Mouse (Mus musculus): ENCODE results near the gene Ddc. TPM values are rescaled to one million over a fixed set of nuclear protein-coding genes. Genes with fewer than 3 reads are reported as not detected.

Ddc gene
- total RNA-seq, 2 experiments from 2014 or later = 5.4 to 6.0 TPM

DNA sequence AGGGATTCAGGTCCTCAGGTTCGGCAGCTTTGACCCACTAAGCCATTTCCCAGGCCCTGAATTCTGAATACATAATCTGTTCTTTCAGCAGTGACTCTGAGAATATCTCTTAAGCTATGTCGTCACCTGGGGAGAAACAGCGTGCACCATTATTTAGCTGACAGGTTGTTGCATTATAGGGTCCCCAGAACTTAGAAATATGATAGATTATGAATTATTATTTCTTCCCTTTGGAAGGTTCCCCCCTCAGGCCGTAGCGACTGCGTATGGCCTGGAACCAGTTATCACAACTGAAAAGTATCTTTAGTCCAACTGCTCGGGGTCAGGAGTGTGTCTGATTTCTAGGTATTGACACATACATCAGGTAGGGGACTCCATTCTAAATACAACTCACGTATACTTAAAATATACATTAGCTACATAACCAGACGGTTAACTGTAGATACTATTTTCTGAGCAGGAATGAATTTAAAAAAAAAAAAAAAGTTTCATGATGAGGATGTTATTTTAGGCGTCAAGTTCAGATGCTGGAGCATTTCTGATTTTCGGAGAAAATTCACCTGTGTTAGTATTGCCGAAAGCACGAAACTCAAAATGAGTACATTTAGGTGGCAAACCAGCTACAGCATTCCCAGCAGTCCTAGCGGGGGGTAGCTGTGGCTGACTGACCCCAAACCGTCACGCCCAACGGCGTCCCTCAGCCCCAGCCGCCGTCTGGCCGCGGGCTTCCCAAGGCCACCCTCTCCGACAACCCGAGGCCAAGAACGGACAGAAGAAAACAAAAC is 89.7 kb downstream of the Ddc start:
- peak; percentile 65 for ATAC-seq (replicated peaks; ENCODE audit: low FRiP score, poor library complexity, severe bottlenecking)

DNA sequence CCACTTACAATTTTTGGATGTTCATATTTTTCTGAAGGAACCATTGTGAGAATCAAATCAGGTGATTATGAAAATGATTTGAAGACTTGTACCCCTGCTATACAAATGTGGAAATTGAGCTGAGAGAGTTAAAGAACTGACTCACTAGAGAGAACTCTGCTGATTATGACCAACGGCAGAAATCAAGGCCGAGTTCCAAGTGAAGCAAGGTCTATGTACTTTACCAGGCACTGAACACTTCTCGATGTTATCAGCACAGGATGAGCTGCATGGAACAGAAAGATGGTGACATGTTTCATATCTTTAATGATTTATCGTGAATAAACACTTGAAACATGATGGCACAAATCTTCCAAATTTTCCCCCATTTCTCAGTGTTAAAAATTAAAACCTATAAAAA is 92.0 kb downstream of the Ddc start:
- ATAC-seq (replicated peaks; ENCODE audit: low FRiP score, poor library complexity, severe bottlenecking) = no peak

DNA sequence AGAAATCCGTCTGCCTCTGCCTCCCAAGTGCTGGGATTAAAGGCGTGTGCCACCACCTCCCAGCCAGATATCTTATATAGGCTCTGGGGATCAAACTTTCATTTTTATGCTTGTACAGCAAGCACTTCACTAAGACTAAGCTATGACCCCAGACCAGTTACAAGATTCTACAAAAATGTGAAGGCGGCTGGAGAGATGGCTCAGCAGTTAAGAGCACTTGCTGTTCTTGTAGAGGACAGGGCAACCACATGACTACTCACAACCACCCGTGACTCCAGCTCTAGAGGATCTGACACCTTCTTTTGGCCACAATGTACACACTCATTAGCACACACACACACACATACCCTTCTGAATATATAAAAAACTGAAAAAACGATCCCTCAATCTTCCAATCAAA is 93.5 kb downstream of the Ddc start:
- no peak for ATAC-seq (replicated peaks; ENCODE audit: low FRiP score, poor library complexity, severe bottlenecking)

DNA sequence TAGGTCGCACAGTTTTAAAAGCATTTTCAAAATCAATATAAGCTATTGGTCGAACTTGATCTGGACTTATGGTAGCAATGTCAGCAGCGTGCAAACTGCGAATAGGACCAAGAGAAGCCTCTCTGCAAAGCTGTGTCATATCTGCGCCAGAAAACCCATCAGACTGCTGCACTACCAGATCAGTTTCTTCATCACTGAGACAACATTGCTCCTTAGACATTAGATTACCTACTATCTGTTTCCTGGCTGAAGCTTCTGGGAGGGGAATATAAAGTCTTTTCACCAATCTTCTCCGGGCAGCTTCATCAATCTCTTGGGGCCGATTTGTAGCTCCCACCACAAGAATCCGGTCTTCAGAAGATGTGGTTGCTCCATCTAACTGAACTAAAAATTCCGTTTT is 96.9 kb downstream of the Ddc start:
- no peak for ATAC-seq (replicated peaks; ENCODE audit: low FRiP score, poor library complexity, severe bottlenecking)

DNA sequence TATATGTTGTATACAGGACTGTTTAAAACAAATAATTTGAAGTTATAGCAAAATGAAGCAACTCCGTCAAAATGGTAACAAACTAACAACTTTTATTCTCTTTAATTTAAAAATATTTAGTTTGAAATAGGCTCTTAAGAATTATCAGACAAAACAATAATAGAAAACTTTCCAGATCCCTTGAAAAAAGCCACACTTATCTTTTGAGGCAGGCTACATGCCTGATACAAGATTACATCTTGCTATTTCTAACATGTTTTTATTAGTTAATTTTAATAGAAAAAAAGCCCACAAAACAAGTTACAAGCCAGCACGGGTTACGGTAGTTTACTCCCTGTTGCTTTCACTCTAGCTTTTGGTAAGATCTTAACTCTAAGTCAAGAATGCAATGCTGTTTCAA is 97.6 kb downstream of the Ddc start:
- ATAC-seq (replicated peaks; ENCODE audit: low FRiP score, poor library complexity, severe bottlenecking) = no peak

DNA sequence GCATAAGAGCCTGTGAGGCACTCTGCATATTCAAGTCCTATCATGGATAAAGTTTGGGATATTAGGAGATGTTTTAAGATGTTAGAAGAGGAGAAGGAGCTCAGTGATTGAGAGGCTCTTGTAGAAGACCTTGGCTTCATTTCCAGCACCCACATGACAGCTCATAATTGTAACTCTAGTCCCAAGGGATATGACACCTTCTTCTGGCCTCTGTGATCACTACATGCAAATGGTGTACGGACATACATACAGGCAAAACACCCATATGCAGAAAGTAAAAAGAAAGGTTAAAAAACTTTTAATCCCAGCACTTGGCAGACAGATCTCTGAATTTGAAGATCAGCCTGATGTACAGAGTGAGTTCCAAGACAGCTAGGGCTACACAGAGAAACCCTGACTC is 99.3 kb downstream of the Ddc start:
- no peak for ATAC-seq (replicated peaks; ENCODE audit: low FRiP score, poor library complexity, severe bottlenecking)

DNA sequence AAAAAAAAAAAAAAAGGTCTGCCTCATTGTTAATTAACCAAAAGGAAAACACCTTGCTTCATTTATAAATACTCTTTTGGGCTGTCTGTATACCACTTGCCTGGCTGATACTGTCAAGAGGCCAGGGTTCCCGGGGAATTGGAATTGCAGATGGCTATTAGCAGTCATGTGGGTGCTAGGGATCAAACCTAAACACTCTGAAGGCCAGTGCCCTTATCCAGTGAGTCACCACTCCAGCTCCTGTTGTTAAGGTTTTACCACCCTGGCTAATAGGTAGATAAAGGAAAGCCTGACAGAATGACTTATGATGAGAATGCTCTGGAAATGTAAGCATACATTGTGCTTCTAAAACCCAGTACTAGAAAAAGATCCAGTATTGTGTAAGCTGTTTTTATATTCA is 103.3 kb downstream of the Ddc start:
- no peak for ATAC-seq (replicated peaks; ENCODE audit: low FRiP score, poor library complexity, severe bottlenecking)

DNA sequence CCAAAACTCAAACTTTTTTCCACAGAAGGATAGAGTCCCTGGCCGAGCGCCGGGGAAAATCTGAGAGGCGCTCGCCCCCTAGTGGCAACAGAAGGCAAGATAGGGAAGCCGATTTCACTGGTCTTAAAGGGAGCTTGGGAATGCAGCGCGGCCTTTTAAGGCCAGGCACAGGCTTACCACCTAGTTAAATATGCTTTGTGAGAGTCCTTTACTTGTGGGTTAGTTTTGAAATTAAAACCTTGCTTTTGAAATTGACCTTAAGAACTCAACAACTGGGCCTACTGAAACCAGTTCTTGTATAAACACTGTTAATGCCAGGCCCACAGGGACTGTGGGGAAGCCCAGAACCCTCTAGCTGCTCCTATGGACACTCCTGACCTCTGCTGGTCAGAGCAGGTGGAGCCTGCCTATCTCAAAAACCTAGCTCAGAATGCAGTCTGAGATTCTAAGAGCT is 109.4 kb downstream of the Ddc start:
- ATAC-seq (replicated peaks; ENCODE audit: low FRiP score, poor library complexity, severe bottlenecking) = peak; percentile 90

DNA sequence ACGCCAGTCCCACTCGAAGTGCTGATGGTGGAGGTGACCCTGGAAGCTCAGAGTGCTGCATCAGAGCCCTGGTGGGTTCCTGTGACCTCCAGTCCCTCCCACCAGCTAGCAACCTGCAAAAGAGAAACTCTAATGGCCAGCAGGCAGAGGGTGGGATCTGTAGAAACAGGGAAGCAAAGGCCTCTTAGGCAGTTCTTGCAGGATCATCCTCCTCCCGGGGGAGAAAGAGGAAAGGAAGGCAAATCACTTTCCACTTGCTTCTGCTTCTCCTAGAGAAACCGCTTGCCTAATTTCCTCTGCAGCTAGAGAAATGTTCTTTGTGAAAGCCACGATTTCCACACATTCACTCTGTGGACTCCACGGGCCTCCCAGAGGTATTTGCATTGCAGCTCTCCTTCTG is 112.5 kb downstream of the Ddc start:
- ATAC-seq (replicated peaks; ENCODE audit: low FRiP score, poor library complexity, severe bottlenecking) = no peak

DNA sequence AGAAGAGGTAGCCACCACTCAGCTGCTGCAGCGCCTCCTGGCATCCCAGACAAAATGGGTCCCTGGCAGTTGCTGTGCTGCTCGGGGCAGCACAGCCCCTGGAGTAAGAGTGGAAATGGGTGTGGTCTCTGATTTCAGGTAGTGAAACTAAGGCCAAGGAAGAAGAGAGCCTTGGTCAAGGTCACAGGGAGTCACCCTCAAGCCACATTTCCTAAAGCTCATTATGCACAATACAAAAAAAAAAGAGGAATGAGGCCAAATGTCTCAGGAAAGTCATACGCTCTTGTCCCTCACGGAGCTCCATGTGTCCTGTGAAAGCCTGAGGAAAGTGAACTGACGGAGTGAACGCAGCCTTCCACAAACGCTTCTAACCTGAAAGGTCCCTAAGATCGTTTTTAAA is 116.2 kb downstream of the Ddc start:
- ATAC-seq (replicated peaks; ENCODE audit: low FRiP score, poor library complexity, severe bottlenecking) = no peak

DNA sequence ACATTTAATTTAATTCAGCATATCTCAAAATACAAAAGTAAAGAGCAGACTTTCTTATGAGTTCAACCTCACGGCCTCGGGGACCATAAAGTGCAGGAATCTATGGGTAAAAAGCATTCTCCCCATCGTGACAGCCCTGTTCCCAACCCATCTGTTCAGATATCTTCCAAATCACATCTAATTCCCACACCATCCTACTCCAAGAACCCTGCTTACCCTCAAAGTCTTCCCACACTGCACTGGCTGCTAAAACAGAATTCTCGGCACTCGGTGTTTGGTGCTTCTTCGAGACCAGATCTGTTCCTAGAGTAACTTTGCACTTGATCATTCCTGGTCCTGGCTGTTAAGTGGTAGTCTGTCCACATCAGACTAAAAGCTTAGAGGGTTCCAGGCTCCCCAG is 119.6 kb downstream of the Ddc start:
- no peak for ATAC-seq (replicated peaks; ENCODE audit: low FRiP score, poor library complexity, severe bottlenecking)

DNA sequence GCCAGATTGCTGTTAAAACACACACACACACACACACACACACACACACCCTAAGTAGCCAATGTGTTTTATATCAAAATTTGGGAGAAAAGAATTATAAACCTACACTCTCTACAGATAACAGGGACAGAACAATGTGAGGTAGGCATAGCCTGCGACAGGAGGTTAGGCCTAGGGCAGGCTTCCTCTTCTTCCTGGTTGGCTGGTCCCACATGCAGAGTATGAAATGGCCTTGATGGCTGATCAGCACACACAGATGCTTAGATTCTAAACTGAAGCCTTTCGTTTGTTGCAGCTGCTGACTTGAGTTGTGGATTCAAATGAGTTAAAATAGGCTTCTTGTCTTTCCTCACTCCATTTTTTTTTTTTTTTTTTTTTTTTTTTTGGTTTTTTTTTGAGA is 120.1 kb downstream of the Ddc start:
- ATAC-seq (replicated peaks; ENCODE audit: low FRiP score, poor library complexity, severe bottlenecking) = no peak

DNA sequence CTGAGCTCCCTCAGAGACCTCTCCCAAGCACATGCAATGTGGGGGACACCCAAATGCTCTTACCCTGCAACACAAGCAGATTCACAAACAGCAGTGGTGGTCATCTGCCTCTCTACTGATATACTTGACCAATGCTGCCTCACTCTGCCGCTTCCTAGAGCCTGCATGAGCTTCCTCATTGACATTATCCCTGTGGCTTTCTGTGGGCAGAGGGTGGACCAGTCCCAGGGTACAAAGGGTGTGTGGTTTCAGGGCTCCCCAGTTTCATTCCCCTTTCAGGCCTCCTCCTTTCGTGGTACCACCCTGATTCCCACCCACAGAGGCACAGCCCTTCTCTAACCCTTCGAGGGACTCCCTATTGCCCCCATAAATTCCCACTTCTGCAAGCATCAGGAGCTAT is 120.7 kb downstream of the Ddc start:
- no peak for ATAC-seq (replicated peaks; ENCODE audit: low FRiP score, poor library complexity, severe bottlenecking)

DNA sequence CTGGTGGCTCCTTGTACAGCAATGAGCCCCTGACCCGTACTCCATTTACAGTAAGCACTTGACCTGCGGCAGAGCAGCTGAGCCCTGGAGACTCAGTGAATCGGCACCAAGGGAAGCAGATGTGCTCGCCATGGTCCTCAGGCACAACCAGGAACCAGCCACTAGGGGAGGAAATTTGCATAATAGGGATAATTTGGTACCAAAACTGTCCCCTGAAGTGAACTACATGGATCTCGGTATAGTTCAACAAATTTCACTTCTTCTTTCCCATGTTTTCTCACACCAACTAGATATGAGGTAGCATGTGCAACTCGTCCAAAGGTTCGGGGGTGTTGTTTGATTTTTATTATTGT is 121.1 kb downstream of the Ddc start:
- no peak for ATAC-seq (replicated peaks; ENCODE audit: low FRiP score, poor library complexity, severe bottlenecking)

DNA sequence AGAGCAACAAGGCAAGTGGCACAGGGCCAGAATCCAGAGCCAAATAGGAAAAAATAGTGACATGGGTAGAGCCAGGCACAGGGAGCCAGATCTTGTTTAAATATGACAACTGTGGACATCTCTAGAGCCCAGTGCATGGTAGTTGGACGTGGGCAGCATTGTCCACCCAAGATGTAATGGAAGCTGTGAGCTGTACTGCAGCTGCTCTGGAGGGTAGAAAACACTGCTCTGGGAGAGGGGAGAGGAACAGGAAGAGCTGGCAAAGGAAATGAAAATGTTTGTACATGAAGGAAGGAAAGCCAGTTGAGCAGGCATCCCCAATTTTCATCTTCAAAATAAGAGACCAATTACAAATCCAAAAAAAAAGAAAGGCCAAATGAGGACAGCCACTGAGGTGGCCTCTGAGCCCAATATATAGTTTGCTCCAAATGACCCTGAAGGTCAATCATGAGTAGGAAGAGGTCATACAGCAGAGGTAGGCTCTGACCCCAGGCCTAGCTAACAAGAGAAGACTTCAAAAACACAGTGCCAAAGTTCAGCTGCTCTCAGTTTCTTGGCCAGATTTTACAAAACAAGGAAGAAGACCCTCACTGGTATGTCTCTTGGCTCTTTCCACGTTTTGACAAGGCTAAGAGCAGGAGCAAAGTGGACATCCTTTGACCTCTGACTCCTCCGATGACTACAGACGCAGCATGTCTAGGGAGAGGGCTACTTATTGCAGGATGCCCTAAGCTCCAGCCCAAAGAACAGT is 121.7 kb downstream of the Ddc start:
- ATAC-seq (replicated peaks; ENCODE audit: low FRiP score, poor library complexity, severe bottlenecking) = no peak

DNA sequence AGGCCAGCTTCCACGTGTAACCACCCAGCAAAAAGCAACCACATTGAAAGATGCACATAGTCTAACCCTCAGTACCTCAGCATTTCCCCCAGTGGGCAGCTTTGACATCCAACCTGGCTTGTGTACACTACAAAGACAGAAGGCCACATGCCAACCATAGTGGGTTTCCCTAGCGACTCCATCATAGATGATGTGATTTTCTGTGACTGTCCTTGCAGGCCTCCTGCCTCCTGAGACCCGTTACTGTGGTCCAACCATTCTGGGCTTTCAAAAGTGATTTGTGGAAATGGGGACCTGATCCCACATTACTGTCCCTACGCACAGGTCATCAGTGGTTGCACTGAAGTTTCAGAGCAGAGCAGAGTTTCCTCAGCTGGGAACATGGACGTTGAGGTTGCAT is 123.1 kb downstream of the Ddc start:
- no peak for ATAC-seq (replicated peaks; ENCODE audit: low FRiP score, poor library complexity, severe bottlenecking)

DNA sequence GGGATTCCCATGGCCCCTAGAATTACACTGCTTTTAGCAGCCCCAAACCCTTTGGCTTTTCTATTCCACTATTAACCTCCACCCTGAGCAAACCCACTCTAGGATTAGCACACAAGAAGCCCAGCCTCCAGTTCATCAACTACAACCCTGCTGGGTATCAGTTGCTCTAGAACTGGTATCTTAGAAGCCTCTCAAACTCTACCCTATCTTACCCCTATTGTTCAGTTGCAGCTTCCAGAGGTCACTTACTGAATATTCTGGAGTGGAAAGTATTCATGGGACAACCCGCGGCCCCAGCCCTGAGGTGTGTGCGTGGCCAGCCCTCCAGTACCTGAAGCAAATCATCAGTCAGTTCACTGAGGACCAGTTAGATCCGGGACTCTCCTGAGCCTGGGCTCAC is 123.6 kb downstream of the Ddc start:
- ATAC-seq (replicated peaks; ENCODE audit: low FRiP score, poor library complexity, severe bottlenecking) = no peak

DNA sequence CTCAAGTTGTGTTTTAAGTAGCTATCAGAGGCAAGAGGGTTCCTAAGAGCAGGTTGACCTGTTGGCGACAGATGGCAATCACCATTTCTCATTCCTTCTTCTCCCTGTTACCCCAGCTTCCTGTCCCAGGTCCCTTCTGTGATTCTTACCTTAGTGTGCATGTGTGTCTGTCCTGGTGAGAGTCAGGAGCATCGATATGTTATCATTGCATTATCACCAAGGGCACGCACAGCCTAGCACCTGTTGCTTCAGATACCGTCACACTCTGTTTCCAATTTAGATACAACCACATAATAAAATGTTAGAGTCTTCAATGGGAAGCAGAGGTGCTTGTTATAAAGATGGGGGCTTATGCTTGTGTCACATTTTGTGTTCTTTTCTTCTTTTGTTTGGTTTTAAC is 125.7 kb downstream of the Ddc start:
- ATAC-seq (replicated peaks; ENCODE audit: low FRiP score, poor library complexity, severe bottlenecking) = no peak

DNA sequence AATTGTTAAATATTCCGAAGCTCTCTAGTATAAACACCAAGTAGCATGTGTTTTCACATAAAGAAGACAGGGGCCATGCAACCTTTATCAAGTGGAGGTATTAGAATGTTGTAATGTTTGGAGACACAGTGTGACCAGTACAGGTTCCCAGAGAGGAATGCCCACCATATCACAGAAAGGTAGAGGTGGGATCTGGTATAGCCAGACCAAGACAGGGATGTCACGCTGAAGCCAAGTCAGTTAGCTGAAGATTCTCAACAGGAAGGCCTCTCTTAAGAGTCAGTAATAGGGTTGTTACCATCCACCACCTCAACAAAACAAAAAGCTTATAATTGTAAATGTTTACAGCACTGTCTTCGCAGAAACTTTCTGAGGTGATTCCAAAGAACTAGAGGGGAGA is 127.3 kb downstream of the Ddc start:
- ATAC-seq (replicated peaks; ENCODE audit: low FRiP score, poor library complexity, severe bottlenecking) = no peak

DNA sequence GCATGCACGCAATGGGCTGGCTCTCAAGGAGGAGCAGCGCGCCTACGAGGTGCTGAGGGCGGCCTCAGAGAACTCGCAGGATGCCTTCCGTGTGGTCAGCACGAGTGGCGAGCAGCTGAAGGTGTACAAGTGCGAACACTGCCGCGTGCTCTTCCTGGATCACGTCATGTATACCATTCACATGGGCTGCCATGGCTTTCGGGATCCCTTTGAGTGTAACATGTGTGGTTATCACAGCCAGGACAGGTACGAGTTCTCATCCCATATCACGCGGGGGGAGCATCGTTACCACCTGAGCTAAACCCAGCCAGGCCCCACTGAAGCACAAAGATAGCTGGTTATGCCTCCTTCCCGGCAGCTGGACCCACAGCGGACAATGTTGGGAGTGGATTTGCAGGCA is 128.7 kb downstream of the Ddc start:
- ATAC-seq (replicated peaks; ENCODE audit: low FRiP score, poor library complexity, severe bottlenecking) = no peak

DNA sequence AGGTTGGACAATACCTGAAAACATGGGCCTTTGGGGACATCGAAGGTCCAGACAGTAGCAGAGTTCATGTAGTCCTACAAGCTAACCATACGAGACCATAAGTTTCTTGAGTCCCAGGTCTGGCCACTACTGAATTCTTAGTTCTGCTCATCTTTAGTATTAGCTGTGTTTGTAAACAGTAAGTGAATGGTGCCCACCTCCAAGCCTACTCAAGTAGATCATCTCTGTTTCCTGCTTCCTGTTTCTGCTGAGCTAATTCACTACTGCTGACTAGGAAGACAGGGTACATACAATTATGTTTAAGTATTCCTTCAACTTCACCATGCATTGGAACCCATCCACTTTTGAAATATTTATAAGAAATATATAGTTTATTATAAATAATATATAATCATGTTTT is 129.9 kb downstream of the Ddc start:
- ATAC-seq (replicated peaks; ENCODE audit: low FRiP score, poor library complexity, severe bottlenecking) = no peak

DNA sequence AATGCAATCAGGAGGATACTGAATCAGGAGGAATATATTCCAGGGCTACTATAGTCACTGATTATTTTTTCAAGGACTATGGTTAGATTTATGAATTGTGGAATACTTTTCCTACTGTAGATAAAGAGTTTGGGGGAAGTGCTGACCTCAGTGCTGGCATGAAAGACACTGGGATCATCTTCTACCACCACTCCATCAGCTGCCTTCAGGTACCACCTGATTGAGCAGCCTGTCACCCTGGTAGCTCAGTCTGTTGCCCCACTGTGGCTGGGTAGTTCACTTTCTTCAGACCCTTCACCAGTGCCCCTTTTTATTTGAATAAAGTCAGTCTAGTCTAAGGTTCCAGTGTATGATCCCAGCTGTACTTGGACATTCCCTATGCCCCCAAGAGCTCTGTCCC is 131.2 kb downstream of the Ddc start:
- no peak for ATAC-seq (replicated peaks; ENCODE audit: low FRiP score, poor library complexity, severe bottlenecking)
